Mouse (Mus musculus) bone marrow macrophage, adult 2 months (primary cell): ENCODE results near the gene Lsamp.

Experiments
- CTCF ChIP-seq: IDR thresholded peaks from 2 replicates; pipeline ENCODE4 v1.5.1; 2012; ENCODE audit warnings: low read depth, mild to moderate bottlenecking, low read length, moderate library complexity
- POLR2A ChIP-seq: IDR thresholded peaks from 2 replicates; pipeline ENCODE4 v1.6.1; 2012; ENCODE audit warnings: mild to moderate bottlenecking, low read depth, low read length, borderline replicate concordance

DNA sequence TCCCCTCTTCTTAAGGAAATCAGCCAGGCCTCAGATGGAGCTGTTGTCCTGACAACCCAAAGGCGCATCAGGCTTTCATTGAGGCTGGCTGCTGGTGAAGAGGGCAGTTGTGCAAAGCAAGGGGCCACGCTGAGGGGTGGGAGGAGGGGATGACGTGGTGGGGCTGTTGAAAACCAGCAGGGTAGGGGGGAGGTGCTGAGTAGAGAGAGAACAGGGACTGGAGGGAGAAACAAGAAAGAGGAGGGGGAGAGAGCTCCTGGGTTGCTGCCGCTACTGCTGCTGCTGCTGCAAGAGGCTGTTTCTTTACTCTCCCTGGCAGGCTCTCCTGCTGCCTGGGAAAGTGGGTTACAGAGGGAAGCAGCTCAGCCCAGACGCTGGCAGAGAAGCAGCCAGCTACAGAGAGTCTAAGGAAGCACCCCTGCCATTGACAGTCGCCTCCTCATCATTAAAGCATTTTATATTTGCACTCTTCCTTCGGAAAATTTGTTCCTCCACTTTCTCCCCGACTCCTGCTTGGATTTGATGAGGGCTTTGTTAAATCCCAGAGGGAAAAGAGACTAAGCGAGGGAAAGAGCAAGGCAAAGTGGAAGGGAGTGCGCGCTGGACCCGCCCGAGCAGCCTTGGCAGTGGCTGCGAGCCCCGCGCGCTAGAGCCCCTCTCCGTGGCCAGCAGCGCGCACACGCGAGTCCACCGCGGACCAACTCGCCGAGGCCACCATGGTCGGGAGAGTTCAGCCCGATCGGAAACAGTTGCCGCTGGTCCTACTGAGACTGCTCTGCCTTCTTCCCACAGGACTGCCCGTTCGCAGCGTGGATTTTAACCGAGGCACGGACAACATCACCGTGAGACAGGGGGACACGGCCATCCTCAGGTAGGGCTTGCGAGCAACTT is 1548.7 kb downstream of the Lsamp start:
- TF ChIP-seq CTCF = no peak
- TF ChIP-seq POLR2A = no peak
